12 mouse cellular contexts compared by ENCODE assay signal in genomic region chr11:61563939-61564338, GRCm38 (mm10). TPM values are rescaled to one million over a fixed set of nuclear protein-coding genes. Genes with fewer than 3 reads are reported as not detected.
A peak's percentile ranks its signal among the peaks of the same experiment; 100 is the strongest.
DNase-seq lines count a peak whose midpoint lies in the region; ATAC-seq lines count a peak whose summit lies in the region.
"Had no signal": no experiment of that assay in that cellular context is flagged by ENCODE, and none has a peak within 500 bp of the region (broad histone marks: within the 10 kb centered on the region; RNA-seq: fewer than 3 reads in every experiment).

No protein-coding gene starts in this region.

- 44% methylated on average over 4 of the region's 4 CpGs for WGBS in heart, embryonic 11.5 days (ENCODE audit: insufficient replicate concordance)

- no peak overlapping the region for H3K4me3 ChIP-seq in heart, embryonic 11.5 days (ENCODE audit: low read depth, low read length)
- H3K4me3 ChIP-seq: intestine, embryonic 15.5 days had no signal

- no peak for ATAC-seq in heart, embryonic 11.5 days (replicated peaks; ENCODE audit: insufficient number of reproducible peaks, low FRiP score, low TSS enrichment)
- ATAC-seq: intestine, embryonic 15.5 days had no signal

- H3K27ac ChIP-seq in heart, embryonic 11.5 days (ENCODE audit: low read depth, low read length), result no peak overlapping the region
- H3K27ac ChIP-seq: intestine, embryonic 15.5 days had no signal

- no peak overlapping the region for H3K4me2 ChIP-seq in heart, embryonic 11.5 days
- H3K4me2 ChIP-seq: intestine, embryonic 15.5 days; lung, embryonic 14.5 days had no signal

- no peaks in the 10 kb centered on the region for H3K36me3 ChIP-seq in heart, embryonic 11.5 days (ENCODE audit: control insufficient read depth, insufficient read depth, low read length)
- H3K36me3 ChIP-seq: intestine, embryonic 15.5 days had no signal

- H3K9me3 ChIP-seq in heart, embryonic 11.5 days (replicated peaks; ENCODE audit: control insufficient read depth, low read length), result no peaks in the 10 kb centered on the region
- H3K9me3 ChIP-seq: intestine, embryonic 15.5 days had no signal

- no peaks in the 10 kb centered on the region for H3K27me3 ChIP-seq in heart, embryonic 11.5 days (ENCODE audit: control insufficient read depth, insufficient read depth, low read length)
- H3K27me3 ChIP-seq: intestine, embryonic 15.5 days had no signal

- peak; percentile 20 to 36 for DNase-seq in heart, adult 9 months (ENCODE audit: low spot score in 2 of 2)
- DNase-seq in 416B (ENCODE audit: low read depth) (peak; percentile 92), NIH3T3 (ENCODE audit: low read depth) (peak; percentile 29)
- DNase-seq in induced T-regulatory cell, adult 2 months (ENCODE audit: low read depth), result peak; percentile 76
- no peak for DNase-seq in kidney, postnatal 25 days
- DNase-seq in retina, postnatal 1 day, result no peak
- no peak for DNase-seq in spleen, adult 18-20 months
- DNase-seq: right cerebral cortex, adult 18-20 months; thymus, adult 2 months had no signal

- no peak overlapping the region for H3K9ac ChIP-seq in heart, embryonic 11.5 days (ENCODE audit: low read depth, low read length)
- H3K9ac ChIP-seq: intestine, embryonic 15.5 days; lung, embryonic 14.5 days had no signal

- peaks cover 20% of the 10 kb centered on the region for H3K4me1 ChIP-seq in heart, embryonic 11.5 days (ENCODE audit: control insufficient read depth, insufficient read depth, low read length)
- H3K4me1 ChIP-seq: intestine, embryonic 15.5 days had no signal

RNA-seq across cellular contexts. Expression of gene Epn2, which starts 15.5 kb away (rescaled TPM):
- 23.3 and 23.7 TPM in 2 replicates for polyA plus RNA-seq in heart, embryonic 11.5 days (2014; fragmentation: Nextera tagmentation; extraction: Ambion mirVana)

RNA-seq across cellular contexts. Expression of gene B9d1, which starts 59.0 kb away (rescaled TPM):
- polyA plus RNA-seq in heart, embryonic 11.5 days (2014; fragmentation: Nextera tagmentation; extraction: Ambion mirVana), result 13.3 and 14.5 TPM in 2 replicates

Comparison
In these comparisons a context has a peak if more than half of its experiments do, and no peak if none do; other contexts are left out.
1. DNase-seq: peak in heart, adult 9 months (2 of 2), 416B (single experiment), NIH3T3 (single experiment) and induced T-regulatory cell, adult 2 months (single experiment); none in kidney, postnatal 25 days (0 of 2), retina, postnatal 1 day (single experiment) and spleen, adult 18-20 months (0 of 2).